Comparison of ENCODE assay signal across 25 mouse cellular contexts in genomic region chr6:87517753-87518409, GRCm38 (mm10).
"Had no signal": no experiment of that assay in that cellular context is flagged by ENCODE, and none has a peak within 500 bp of the region (broad histone marks: within the 10 kb centered on the region; RNA-seq: fewer than 3 reads in every experiment).

No protein-coding gene starts in this region.

- H3K4me1 ChIP-seq: heart, embryonic 13.5 days; heart, embryonic 15.5 days; hindbrain, embryonic 13.5 days; hindbrain, embryonic 15.5 days; limb, embryonic 13.5 days; limb, embryonic 15.5 days had no signal

- DNase-seq: gastrocnemius, adult 2 months; gastrocnemius, postnatal 10 days; gastrocnemius, postnatal 25 days; heart, adult 18-20 months; heart, postnatal 14 days; heart, postnatal 36 days; kidney, adult 11 months; kidney, adult 2 months; kidney, adult 9 months; kidney, postnatal 14 days; kidney, postnatal 36 days; left cerebral cortex, postnatal 4 days had no signal

- H3K36me3 ChIP-seq: heart, embryonic 13.5 days; heart, embryonic 15.5 days; hindbrain, embryonic 13.5 days; hindbrain, embryonic 15.5 days; kidney, embryonic 15.5 days; limb, embryonic 13.5 days; limb, embryonic 15.5 days; liver, embryonic 12.5 days had no signal

- ATAC-seq: hindbrain, postnatal 0 days; intestine, embryonic 16.5 days; liver, embryonic 12.5 days had no signal

- H3K9me3 ChIP-seq: heart, embryonic 13.5 days; heart, embryonic 15.5 days; hindbrain, embryonic 13.5 days; hindbrain, embryonic 15.5 days; kidney, embryonic 15.5 days; limb, embryonic 15.5 days; liver, embryonic 12.5 days had no signal

- H3K27me3 ChIP-seq: hindbrain, embryonic 13.5 days; hindbrain, embryonic 15.5 days; kidney, embryonic 15.5 days; limb, embryonic 13.5 days; limb, embryonic 15.5 days had no signal

- H3K27ac ChIP-seq: gastrocnemius, adult 2 months; heart, embryonic 13.5 days; heart, embryonic 15.5 days; hindbrain, embryonic 13.5 days; hindbrain, embryonic 15.5 days; hindbrain, postnatal 0 days; kidney, embryonic 15.5 days; kidney, postnatal 0 days; layer of hippocampus, adult 2 months; limb, embryonic 13.5 days; limb, embryonic 15.5 days; liver, embryonic 12.5 days; liver, embryonic 14.5 days had no signal

- H3K4me3 ChIP-seq: gastrocnemius, adult 2 months; heart, embryonic 13.5 days; heart, embryonic 15.5 days; hindbrain, embryonic 13.5 days; hindbrain, embryonic 15.5 days; kidney, embryonic 15.5 days; layer of hippocampus, adult 2 months; limb, embryonic 13.5 days; limb, embryonic 15.5 days; liver, embryonic 12.5 days had no signal
